Mouse (Mus musculus): ENCODE results near the gene 4933430I17Rik.

DNA sequence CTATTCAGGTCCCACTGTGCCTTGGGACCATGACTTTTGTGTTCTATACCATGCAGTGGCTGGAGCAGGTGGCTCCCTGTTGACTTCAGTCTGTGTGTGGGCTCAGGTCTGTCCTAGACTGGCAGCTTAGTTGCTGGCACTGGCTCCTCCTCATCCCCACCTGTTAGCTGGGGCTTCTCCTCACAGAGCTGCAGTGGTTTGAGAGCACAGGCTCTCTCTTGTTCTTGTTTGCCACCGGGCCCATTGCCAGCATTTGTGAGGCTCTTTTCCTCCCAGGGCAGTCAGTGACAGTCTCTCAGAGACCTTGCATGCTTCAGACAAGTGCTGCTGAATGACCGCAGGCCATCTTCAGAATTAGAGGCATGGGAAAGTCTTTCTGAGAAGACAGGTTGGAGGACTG is 32.5 kb upstream of the 4933430I17Rik start:
- TF ChIP-seq POLR2A (IDR thresholded peaks at IDR 0.05; ENCODE audit: low read depth, low read length) = no peak
- no peak for TF ChIP-seq CTCF (IDR thresholded peaks at IDR 0.05; ENCODE audit: extremely low read depth, insufficient read length, insufficient replicate concordance, low read depth, low read length)
